Mouse (Mus musculus) lung, adult 2 months (tissue): Measurements from ENCODE around the gene Tmem176b.

ENCODE experiments used
- CTCF ChIP-seq: fragments of 200-500 bp; IDR thresholded peaks from 2 replicates; pipeline ENCODE4 v1.5.1; 2011; ENCODE audit warnings: mild to moderate bottlenecking, low read length, control low read depth; ENCODE audit not compliant: insufficient read depth
- POLR2A ChIP-seq: fragments of 200-500 bp; IDR thresholded peaks from 2 replicates; pipeline ENCODE4 v1.6.1; 2011; ENCODE audit warnings: low read depth, mild to moderate bottlenecking, control low read depth, low read length, borderline replicate concordance; ENCODE audit errors: extremely low read depth

DNA sequence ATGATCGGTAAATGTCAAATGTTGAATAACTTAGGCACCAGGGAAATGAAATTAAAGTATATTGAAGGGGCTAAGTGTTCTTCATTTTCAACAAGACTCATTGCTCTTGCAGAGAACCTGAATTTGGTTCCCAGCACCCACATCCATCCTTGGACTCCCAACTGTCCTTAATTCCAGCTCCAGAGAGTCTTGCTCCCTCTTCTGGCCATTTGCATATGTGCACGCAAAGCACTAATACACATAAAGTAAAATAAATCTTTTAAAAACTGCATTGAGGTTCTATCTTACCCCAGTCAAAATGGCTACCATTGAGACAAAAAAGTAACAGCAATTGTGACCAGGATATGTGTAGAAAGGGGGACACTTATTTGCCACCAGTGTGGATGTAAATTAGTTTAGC is 12.9 kb upstream of the Tmem176b start:
- TF ChIP-seq POLR2A (no peak), CTCF (no peak)
